In the genomic region with DNA sequence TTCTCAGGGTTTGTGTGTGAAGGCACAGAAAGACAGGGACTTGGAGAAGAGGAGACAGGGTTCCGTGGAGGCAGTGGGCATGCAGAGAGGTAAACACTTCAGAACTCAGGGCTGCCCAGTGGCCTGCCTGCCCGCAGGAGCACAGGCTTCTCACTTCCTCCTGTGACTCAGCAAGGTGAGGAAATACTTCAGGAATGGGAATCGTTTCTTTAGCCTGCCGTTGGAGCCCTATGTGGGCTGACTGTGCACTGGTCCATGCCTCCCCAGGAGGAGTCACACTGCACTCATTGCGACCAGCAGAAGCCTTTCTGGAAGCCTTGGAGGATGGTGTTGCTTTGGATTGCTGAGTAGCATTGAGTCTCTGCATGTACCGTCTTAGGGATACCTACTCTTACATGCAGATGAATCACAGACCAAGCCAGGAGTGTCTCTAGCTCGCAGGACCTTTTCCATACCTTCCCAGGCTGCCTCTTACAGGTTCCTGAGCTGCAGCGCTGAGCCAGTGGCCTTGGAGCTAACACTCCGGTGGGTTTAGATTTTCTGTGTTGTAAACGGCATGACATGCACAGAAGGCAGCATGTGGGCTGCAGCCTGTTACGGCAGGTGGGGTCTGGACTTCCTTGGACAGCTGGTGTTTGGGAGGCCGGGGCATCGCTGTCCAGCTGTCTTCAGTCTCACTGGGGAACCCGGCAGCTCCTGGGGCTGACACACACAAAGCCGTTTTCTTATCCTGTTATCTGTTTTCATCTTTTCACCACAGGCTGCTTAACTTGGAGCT, we compare ENCODE assay signal across 11 mouse cellular contexts. TPM values are rescaled to one million over a fixed set of nuclear protein-coding genes. Genes with fewer than 3 reads are reported as not detected.
DNase-seq lines count a peak whose midpoint lies in the region; ATAC-seq lines count a peak whose summit lies in the region.
"Had no signal": no experiment of that assay in that cellular context is flagged by ENCODE, and none has a peak within 500 bp of the region (broad histone marks: within the 10 kb centered on the region; RNA-seq: fewer than 3 reads in every experiment).

No protein-coding gene starts in this region.

- no peak overlapping the region for H3K9ac ChIP-seq in neural tube, embryonic 13.5 days
- H3K9ac ChIP-seq: embryonic facial prominence, embryonic 15.5 days; heart, embryonic 13.5 days had no signal

- H3K4me3 ChIP-seq in embryonic facial prominence, embryonic 10.5 days = no peak overlapping the region
- no peak overlapping the region for H3K4me3 ChIP-seq in neural tube, embryonic 13.5 days
- H3K4me3 ChIP-seq: embryonic facial prominence, embryonic 15.5 days; heart, embryonic 13.5 days had no signal

- no peaks in the 10 kb centered on the region for H3K4me1 ChIP-seq in embryonic facial prominence, embryonic 10.5 days
- H3K4me1 ChIP-seq in neural tube, embryonic 13.5 days (replicated peaks) = peaks cover 12% of the 10 kb centered on the region
- H3K4me1 ChIP-seq: embryonic facial prominence, embryonic 15.5 days; heart, embryonic 13.5 days had no signal

- peak; percentile 47 for ATAC-seq in neural tube, embryonic 13.5 days (ENCODE audit: low read depth)

- WGBS in embryonic facial prominence, embryonic 10.5 days = 68% methylated on average over 15 of the region's 15 CpGs
- 55% methylated on average over 15 of the region's 15 CpGs for WGBS in neural tube, embryonic 13.5 days

- H3K4me2 ChIP-seq in neural tube, embryonic 13.5 days = no peak overlapping the region
- H3K4me2 ChIP-seq: embryonic facial prominence, embryonic 15.5 days; heart, embryonic 13.5 days had no signal

- H3K9me3 ChIP-seq in embryonic facial prominence, embryonic 10.5 days = no peaks in the 10 kb centered on the region
- no peaks in the 10 kb centered on the region for H3K9me3 ChIP-seq in neural tube, embryonic 13.5 days
- H3K9me3 ChIP-seq: embryonic facial prominence, embryonic 15.5 days; heart, embryonic 13.5 days had no signal

- peak; percentile 4 to 7 for DNase-seq in kidney, postnatal 4 days
- no peak for DNase-seq in kidney, postnatal 14 days
- peak; percentile 15 for DNase-seq in embryonic facial prominence, embryonic 10.5 days (ENCODE audit: low spot score)
- peak; percentile 6 to 17 for DNase-seq in left cerebral cortex, postnatal 25 days (ENCODE audit: low spot score in 2 of 2)
- DNase-seq in adrenal gland, postnatal 10 days = no peak
- no peak for DNase-seq in adrenal gland, adult (ENCODE audit: inconsistent age in 2 of 2, low spot score in 1 of 2)
- no peak for DNase-seq in heart, postnatal 10 days
- DNase-seq: lung, postnatal 10 days had no signal

- intact Hi-C loops in left cerebral cortex, postnatal 25 days (cut with DNase I) = no loop called here
- intact Hi-C loops in heart, postnatal 10 days (cut with DNase I) = no loop called here

- H3K27ac ChIP-seq in embryonic facial prominence, embryonic 10.5 days (replicated peaks) = no peak overlapping the region
- H3K27ac ChIP-seq in neural tube, embryonic 13.5 days (replicated peaks) = peak overlapping the region; percentile 54
- H3K27ac ChIP-seq: embryonic facial prominence, embryonic 15.5 days; heart, embryonic 13.5 days had no signal

- no peaks in the 10 kb centered on the region for H3K27me3 ChIP-seq in embryonic facial prominence, embryonic 10.5 days (replicated peaks; ENCODE audit: low read depth, poor library complexity, severe bottlenecking)
- H3K27me3 ChIP-seq in neural tube, embryonic 13.5 days = no peaks in the 10 kb centered on the region
- H3K27me3 ChIP-seq: embryonic facial prominence, embryonic 15.5 days had no signal

- no peaks in the 10 kb centered on the region for H3K36me3 ChIP-seq in embryonic facial prominence, embryonic 10.5 days (replicated peaks)
- no peaks in the 10 kb centered on the region for H3K36me3 ChIP-seq in neural tube, embryonic 13.5 days
- H3K36me3 ChIP-seq: embryonic facial prominence, embryonic 15.5 days; heart, embryonic 13.5 days had no signal

RNA-seq across cellular contexts. Expression of gene Btbd11, which starts 34.4 kb away (rescaled TPM):
- polyA plus RNA-seq in embryonic facial prominence, embryonic 10.5 days (2016; fragmentation: Nextera tagmentation; extraction: Ambion mirVana) = 5.0 and 5.5 TPM in 2 replicates
- total RNA-seq in left cerebral cortex, postnatal 25 days (2021) = 10 to 100 TPM; 25.9 to 26.8 TPM
- 13.5 and 14.4 TPM in 2 replicates for polyA plus RNA-seq in neural tube, embryonic 13.5 days (2015; fragmentation: Nextera tagmentation; extraction: Ambion mirVana)
- 1 to 10 TPM; 3.3 to 4.0 TPM for total RNA-seq in adrenal gland, postnatal 10 days (2021)
- total RNA-seq in heart, postnatal 10 days (2021) = 1 to 10 TPM; 1.3 to 1.6 TPM

Comparison
In these comparisons a context has a peak if more than half of its experiments do, and no peak if none do; other contexts are left out.
1. DNase-seq: peak in kidney, postnatal 4 days (2 of 2), embryonic facial prominence, embryonic 10.5 days (single experiment) and left cerebral cortex, postnatal 25 days (2 of 2); none in kidney, postnatal 14 days (single experiment), adrenal gland, postnatal 10 days (single experiment), adrenal gland, adult (0 of 2) and heart, postnatal 10 days (0 of 2).
2. RNA of gene Btbd11, which starts 34.4 kb away (total RNA-seq): 25.9 to 26.8 TPM in left cerebral cortex, postnatal 25 days; 3.3 to 4.0 TPM in adrenal gland, postnatal 10 days and 1.3 to 1.6 TPM in heart, postnatal 10 days; every median in the first group is over 4 times any median in the second.